Mouse (Mus musculus) heart, adult 8-10 months (tissue): ENCODE measurements at regions not wholly inside any gene's neighbourhood (a gene's known extent, or its start where the extent isn't known, plus 50 kb on each side); places are given as distances from the start of the nearest gene placed in this dataset.

Experiments
- DNase-seq: peaks from one replicate; pipeline ENCODE4 v3.0.0; 2022; ENCODE audit warnings: low spot score

GRCm38 (mm10) chr9:112608932-112609331 is 373.2 kb upstream of the Arpp21 start:
- DNase-seq: no peak

GRCm38 (mm10) chr9:112607221-112607620 is 371.5 kb upstream of the Arpp21 start:
- DNase-seq: no peak

GRCm38 (mm10) chr9:112595731-112596130 is 360.0 kb upstream of the Arpp21 start:
- no peak for DNase-seq

GRCm38 (mm10) chr9:112590241-112590640 is 354.5 kb upstream of the Arpp21 start:
- DNase-seq: no peak

- no peak for DNase-seq
These were observed 337.6 kb upstream of the Arpp21 start for GRCm38 (mm10) chr9:112573316-112573715.

- DNase-seq: no peak
These were observed 325.6 kb upstream of the Arpp21 start for GRCm38 (mm10) chr9:112561348-112561747.

DNA sequence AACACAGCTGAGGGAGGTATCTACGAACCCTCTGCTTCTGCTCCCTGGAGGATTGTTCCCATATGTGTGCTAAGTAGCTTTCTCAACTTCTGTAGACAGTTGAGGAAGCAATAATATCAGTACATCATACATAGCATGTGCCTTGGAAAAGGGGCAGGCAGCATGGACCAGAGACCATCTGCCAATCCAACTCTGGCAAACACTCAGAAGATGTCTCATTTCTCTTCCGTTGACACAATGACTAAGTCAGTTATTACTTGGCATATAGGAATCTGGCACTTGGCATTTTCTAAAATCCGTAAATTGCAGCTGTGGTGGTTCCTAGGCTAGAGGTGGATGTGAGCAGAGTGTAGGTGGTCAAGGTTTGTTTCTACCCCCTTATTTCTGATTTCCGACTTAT is 324.5 kb upstream of the Arpp21 start:
- DNase-seq: no peak

- DNase-seq: no peak
These were observed 302.2 kb upstream of the Arpp21 start for GRCm38 (mm10) chr9:112537924-112538323.

GRCm38 (mm10) chr9:112525377-112525776 is 289.6 kb upstream of the Arpp21 start:
- DNase-seq: no peak

DNA sequence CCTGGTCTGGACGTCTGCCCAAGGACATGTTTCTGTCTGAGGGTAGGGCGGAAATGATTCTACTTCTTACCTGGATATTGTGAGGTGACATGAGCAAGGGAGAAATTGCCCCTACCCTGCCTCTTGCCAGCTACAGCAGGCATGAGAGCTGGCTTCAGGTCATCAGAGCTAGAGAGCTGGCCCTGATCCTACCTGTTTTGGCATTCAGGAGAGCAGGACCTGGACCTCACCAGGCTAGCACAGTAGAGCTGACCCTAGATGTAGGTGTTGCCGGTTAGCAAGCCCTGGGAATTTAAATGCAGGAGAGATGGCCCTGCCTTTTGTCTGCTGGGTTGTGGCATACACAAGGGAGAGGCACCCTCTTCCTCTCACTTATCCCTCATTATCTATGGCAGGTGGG is 287.5 kb upstream of the Arpp21 start:
- no peak for DNase-seq

- DNase-seq: no peak
These were observed 275.0 kb upstream of the Arpp21 start for GRCm38 (mm10) chr9:112510716-112511115.

- DNase-seq: no peak
These were observed 271.1 kb upstream of the Arpp21 start for GRCm38 (mm10) chr9:112506871-112507270.

- DNase-seq: no peak
These were observed 262.9 kb upstream of the Arpp21 start for GRCm38 (mm10) chr9:112498676-112499075.

- no peak for DNase-seq
These were observed 260.3 kb upstream of the Arpp21 start for GRCm38 (mm10) chr9:112495930-112496527.

GRCm38 (mm10) chr9:112490963-112491362 is 255.2 kb upstream of the Arpp21 start:
- peak; percentile 1 for DNase-seq

DNA sequence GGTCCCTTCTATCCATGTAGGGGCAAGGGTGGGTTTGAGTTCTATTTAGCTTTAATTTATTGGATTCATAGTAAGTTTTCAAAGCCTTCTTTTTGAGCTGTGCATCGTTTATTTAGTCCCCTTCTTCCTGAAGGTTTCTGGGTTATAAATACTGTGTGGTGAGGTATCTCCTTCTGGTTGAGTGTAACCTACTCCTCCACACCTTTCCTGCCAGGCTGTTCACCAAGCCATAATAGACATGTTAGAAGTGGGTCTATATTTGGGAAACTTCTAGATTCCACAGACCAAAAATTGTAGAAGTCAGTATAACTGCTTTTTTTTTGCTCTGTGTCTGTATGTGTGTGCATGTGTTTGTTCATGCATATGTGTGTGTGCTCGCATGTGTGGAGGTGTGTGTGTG is 240.9 kb upstream of the Arpp21 start:
- no peak for DNase-seq

- DNase-seq: no peak
These were observed 221.9 kb upstream of the Arpp21 start for GRCm38 (mm10) chr9:112457594-112457993.

DNA sequence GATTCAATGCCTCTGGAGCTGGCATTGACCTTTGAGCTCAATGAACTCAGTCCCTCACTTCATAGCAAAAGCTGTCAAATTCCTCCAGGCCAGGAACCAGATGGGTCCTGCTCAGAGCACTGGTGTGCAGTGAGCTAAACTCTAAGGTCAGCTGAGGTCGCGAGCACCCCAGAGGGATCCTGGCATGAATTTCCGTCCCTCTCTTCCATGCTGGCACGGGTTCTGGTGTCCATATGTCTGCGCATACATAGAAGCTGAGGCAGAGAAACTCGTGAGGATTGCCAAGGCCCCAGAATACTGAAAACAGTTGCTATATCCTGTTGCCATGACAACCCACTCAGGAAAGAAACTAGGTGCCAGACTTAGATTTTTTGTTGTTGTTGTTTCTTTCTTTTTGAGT is 219.0 kb upstream of the Arpp21 start:
- no peak for DNase-seq

DNA sequence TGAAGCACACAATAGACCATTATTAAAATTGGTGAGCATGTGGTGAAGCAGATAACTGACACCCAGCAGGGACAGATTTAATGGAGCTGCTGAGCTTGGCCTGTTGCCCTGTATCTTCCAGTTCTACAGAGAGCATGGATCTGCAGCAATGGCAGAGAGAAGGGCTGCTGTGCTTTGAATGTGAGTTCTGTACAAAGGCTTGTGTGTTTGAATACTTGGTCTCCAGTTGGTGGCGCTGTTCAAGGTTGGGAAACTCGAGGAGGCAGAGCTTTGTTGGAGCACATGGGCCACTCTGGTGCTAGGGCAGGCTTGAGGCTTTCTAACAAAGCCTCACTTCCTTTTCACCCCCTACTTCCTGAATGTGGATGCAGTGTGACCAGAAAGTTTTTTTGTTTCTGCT is 211.8 kb upstream of the Arpp21 start:
- DNase-seq: no peak

GRCm38 (mm10) chr9:112446981-112447380 is 211.2 kb upstream of the Arpp21 start:
- no peak for DNase-seq

DNA sequence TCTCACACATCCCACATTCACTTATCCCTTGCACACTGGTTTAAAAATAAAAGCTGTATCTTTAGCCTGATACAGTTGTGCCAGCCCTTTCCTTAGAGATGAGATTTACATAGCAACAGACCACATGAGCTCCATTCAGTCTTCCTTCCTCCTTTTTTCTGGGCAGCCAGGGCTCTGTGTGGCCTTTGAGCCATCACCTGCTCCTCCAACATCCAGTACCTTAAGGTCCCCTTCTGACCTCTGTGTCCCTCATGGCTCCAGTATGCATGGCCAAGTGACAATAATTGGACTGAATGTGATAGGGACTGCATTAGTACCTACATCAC is 210.3 kb upstream of the Arpp21 start:
- DNase-seq: no peak

DNA sequence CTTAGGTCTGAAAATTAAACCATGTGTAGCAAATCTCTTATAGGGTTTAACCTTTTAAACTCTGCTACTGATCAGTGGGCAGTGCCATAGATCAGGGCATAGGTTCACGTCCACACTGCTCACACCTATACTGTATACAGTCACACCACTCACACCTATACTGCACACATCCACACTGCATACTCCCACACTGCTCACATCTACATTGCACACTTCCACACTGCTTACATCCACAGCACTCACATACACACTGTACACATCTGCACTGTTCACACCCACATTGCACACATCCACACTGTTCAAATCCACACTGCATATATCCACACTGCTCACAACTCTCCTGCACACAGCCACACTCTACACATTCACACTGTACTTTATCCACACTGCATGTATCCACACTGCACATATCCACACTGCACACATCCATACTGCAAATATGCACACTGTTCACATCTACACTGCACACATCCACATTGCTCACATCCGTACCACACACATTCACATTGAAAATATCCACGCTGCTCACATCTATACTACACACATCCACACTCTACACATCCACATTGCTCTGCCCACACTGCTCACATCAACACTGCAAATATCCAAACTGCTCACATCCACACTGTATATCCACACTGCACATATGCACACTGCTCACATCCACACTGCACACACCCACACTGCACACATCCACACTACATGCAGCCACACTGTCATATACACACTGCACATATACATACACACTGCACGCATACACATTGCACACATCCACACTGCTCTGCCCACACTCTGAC is 209.7 kb upstream of the Arpp21 start:
- DNase-seq: no peak

DNA sequence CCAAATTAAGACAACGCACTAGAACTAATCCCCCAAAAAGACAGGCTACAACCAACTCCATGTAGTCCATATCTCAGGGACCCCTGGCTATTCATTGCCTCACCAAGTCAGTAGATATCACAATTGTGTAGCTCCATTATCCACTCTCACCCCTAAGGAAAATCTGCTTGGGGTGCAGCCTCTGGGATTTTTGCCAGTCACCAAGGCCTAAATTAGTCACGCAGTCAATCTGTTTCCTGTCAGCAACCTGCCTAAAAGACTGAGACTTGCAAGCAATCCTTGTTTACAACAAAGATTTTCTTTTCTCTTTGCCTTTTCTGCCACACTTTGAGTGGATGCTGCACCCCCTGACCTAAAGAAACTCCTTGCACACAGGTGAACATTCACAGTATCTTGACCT is 208.5 kb upstream of the Arpp21 start:
- DNase-seq: no peak

DNA sequence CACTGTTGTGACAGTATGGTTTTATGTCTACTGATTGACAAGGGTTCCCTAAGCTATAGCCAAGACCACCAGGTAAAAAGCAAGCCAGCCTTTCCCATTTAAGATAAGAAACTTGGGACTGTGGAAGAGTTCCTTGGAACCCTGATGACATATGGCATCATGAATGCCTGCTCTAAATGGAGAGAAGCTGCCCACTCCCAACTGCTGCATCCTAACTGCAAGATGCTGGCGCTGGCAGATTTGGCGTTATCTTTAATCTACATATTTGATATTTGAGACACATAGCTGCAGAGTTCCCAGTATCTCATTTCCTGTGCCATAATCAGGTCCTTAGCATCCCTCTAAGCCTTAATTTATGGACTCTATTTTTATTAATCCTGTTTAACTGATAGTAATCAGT is 200.4 kb upstream of the Arpp21 start:
- DNase-seq: no peak
